Mouse (Mus musculus): ENCODE results near the gene Notch2. TPM values are rescaled to one million over a fixed set of nuclear protein-coding genes. Genes with fewer than 3 reads are reported as not detected.

Notch2 gene
- polyA plus RNA-seq, 1 experiment from 2014 or later = 7.6 TPM

- Histone ChIP-seq H3K27ac (ENCODE audit: low read depth, low read length) (no peak overlapping the region), H3K4me1 (ENCODE audit: control insufficient read depth, insufficient read depth, low read depth, low read length) (peaks cover 33% of the 10 kb centered on the region), H3K4me2 (ENCODE audit: low read length) (no peak overlapping the region), H3K36me3 (ENCODE audit: control insufficient read depth, insufficient read depth, low read length) (no peaks in the 10 kb centered on the region), H3K27me3 (replicated peaks; ENCODE audit: control insufficient read depth, insufficient read depth, low read length) (no peaks in the 10 kb centered on the region), H3K9me3 (ENCODE audit: control insufficient read depth, low read length) (no peaks in the 10 kb centered on the region), H3K4me3 (ENCODE audit: low read length) (no peak overlapping the region), H3K9ac (ENCODE audit: low read depth, low read length) (no peak overlapping the region)
- ATAC-seq = no peak
- 42% methylated on average over 3 of the region's 3 CpGs for WGBS
Observed at GRCm38 (mm10) chr3:98032191-98032590, 18.9 kb downstream of the Notch2 start.

DNA sequence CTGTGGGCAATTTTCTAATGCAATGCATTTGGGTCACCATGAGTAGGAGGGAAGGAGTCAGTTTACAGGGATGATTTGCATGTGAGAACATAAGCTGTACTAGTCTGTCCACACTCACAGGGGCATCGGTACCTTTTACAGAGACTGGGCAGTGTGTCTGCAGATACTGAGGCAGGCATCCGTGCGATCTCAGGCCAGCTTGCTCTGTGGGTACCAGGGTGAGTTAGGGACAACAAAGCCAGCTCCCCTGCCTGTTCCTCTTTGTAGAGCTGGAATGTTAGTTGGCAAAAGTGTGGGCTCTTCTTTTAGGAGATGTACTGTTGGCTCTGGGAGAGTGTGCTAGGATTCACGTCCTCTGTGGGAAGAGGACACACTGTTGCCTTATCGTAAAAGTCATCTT is 19.6 kb downstream of the Notch2 start:
- 53% methylated on average over 5 of the region's 5 CpGs for WGBS
- no peak for ATAC-seq
- peaks cover 33% of the 10 kb centered on the region for H3K4me1 ChIP-seq (ENCODE audit: control insufficient read depth, insufficient read depth, low read depth, low read length)
- no peak overlapping the region for H3K9ac ChIP-seq (ENCODE audit: low read depth, low read length)
- H3K4me2 ChIP-seq (ENCODE audit: low read length) = no peak overlapping the region
- H3K9me3 ChIP-seq (ENCODE audit: control insufficient read depth, low read length) = no peaks in the 10 kb centered on the region
- H3K27me3 ChIP-seq (replicated peaks; ENCODE audit: control insufficient read depth, insufficient read depth, low read length) = no peaks in the 10 kb centered on the region
- H3K36me3 ChIP-seq (ENCODE audit: control insufficient read depth, insufficient read depth, low read length) = no peaks in the 10 kb centered on the region
- H3K27ac ChIP-seq (ENCODE audit: low read depth, low read length) = no peak overlapping the region
- H3K4me3 ChIP-seq (ENCODE audit: low read length) = no peak overlapping the region

DNA sequence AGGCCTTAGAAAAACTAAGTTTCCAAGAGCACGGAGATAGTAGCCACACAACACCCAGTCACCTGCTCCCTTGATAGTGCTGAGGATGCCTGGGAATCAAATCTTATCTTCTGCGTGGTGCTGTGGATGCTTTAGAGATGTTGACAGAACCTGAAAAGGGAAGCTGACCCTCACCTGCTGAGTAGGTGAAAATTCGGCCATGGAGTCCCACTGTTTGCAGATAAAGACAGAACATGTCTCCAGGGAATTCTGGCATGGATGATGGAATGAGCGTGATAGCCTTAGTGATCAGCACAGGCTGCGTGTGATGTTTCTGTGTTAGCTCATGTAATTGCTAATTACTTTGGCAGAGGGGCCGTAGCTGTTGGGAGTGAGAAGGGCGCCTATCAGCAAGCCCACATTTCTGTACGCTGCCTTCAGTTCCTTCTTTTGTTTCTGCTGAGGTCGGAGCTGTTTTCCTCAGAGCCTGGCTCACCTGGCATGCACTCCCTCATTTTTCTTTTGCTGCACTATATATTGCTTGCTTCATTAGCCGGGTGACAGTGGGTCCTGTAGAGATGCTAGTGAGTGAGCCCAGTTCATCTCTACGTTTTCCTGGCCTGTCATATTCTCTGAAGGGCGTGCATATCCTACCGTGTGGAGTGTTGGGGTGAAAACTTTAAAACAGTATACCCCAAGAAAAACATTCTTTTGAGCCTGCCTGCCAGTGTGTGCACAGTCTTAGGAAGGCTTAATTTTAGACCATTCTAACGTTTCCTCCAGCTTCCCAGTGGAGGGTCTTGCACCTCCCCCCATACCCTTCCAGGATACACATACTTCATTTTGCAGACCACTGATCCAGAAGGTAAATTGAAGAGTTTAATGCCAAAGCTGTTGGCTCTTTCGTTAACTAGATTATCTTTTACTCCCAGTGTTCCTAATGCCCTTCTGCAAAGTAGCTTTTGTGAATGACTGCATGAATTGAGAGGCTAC is 21.6 kb downstream of the Notch2 start:
- Histone ChIP-seq H3K4me1 (ENCODE audit: control insufficient read depth, insufficient read depth, low read depth, low read length) (peaks cover 30% of the 10 kb centered on the region), H3K9me3 (ENCODE audit: control insufficient read depth, low read length) (no peaks in the 10 kb centered on the region), H3K4me2 (ENCODE audit: low read length) (peak overlapping the region; percentile 28; the same call in 1 of the 2 replicates), H3K9ac (ENCODE audit: low read depth, low read length) (0 out of 2 replicates have a peak overlapping the region, but pooled peaks have one; percentile 22), H3K36me3 (ENCODE audit: control insufficient read depth, insufficient read depth, low read length) (no peaks in the 10 kb centered on the region), H3K4me3 (ENCODE audit: low read length) (no peak overlapping the region), H3K27ac (ENCODE audit: low read depth, low read length) (no peak overlapping the region), H3K27me3 (replicated peaks; ENCODE audit: control insufficient read depth, insufficient read depth, low read length) (no peaks in the 10 kb centered on the region)
- ATAC-seq = peak; percentile 54; the same call in 1 of the 2 replicates
- WGBS = 32% methylated on average over 15 of the region's 15 CpGs

GRCm38 (mm10) chr3:98036161-98036560 is 22.8 kb downstream of the Notch2 start:
- Histone ChIP-seq H3K4me2 (ENCODE audit: low read length) (no peak overlapping the region), H3K4me3 (ENCODE audit: low read length) (no peak overlapping the region), H3K4me1 (ENCODE audit: control insufficient read depth, insufficient read depth, low read depth, low read length) (peaks cover 26% of the 10 kb centered on the region), H3K27ac (ENCODE audit: low read depth, low read length) (no peak overlapping the region), H3K9ac (ENCODE audit: low read depth, low read length) (0 out of 2 replicates have a peak overlapping the region, but pooled peaks have one; percentile 4), H3K36me3 (ENCODE audit: control insufficient read depth, insufficient read depth, low read length) (no peaks in the 10 kb centered on the region), H3K9me3 (ENCODE audit: control insufficient read depth, low read length) (no peaks in the 10 kb centered on the region), H3K27me3 (replicated peaks; ENCODE audit: control insufficient read depth, insufficient read depth, low read length) (no peaks in the 10 kb centered on the region)
- no peak for ATAC-seq
- 76% methylated on average over 6 of the region's 6 CpGs for WGBS

DNA sequence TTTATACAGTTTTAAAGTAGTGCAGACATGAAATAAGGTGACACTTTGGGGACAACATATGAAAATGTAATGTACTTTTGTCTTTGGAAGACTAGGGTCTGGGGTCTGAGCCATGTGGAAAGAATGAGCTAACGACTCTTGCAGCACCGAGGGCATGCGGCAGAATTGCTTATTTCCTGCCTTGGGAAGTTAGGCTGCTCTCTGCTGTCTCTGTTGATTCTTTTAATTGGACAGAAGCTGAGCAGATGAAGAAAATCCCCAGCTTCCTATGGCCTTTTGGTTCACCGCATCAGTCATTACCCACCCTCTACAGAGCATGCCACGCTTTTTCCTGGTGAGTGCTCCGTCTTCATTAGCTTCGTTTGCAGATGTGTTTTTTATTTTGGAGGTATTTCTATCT is 23.8 kb downstream of the Notch2 start:
- WGBS = 57% methylated on average over 7 of the region's 7 CpGs
- H3K4me3 ChIP-seq (ENCODE audit: low read length) = no peak overlapping the region
- no peak for ATAC-seq
- H3K4me1 ChIP-seq (ENCODE audit: control insufficient read depth, insufficient read depth, low read depth, low read length) = peaks cover 26% of the 10 kb centered on the region
- H3K9ac ChIP-seq (ENCODE audit: low read depth, low read length) = no peak overlapping the region
- no peak overlapping the region for H3K27ac ChIP-seq (ENCODE audit: low read depth, low read length)
- H3K36me3 ChIP-seq (ENCODE audit: control insufficient read depth, insufficient read depth, low read length) = no peaks in the 10 kb centered on the region
- H3K4me2 ChIP-seq (ENCODE audit: low read length) = no peak overlapping the region
- no peaks in the 10 kb centered on the region for H3K9me3 ChIP-seq (ENCODE audit: control insufficient read depth, low read length)
- H3K27me3 ChIP-seq (replicated peaks; ENCODE audit: control insufficient read depth, insufficient read depth, low read length) = no peaks in the 10 kb centered on the region

DNA sequence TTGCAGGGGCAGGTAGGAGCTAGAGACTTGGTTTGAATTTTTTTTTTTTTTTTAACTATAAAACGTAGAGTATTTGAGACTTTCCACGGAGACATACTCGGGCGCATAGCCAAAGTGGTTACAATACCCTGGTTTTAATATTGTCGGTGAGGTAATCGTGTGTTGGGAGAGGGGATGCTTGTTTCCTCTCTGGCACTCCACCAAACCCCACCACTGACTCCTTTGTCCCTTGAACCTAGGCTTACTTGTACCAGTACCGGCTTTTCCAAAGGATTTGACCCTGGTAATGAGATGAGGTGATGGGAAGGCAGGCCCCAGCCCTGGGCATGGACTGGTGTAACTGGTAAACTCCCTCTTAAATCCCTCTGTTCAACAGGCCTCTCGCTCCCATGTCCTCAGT is 25.3 kb downstream of the Notch2 start:
- Histone ChIP-seq H3K27ac (ENCODE audit: low read depth, low read length) (no peak overlapping the region), H3K9ac (ENCODE audit: low read depth, low read length) (no peak overlapping the region), H3K4me1 (ENCODE audit: control insufficient read depth, insufficient read depth, low read depth, low read length) (peaks cover 23% of the 10 kb centered on the region), H3K4me2 (ENCODE audit: low read length) (no peak overlapping the region), H3K9me3 (ENCODE audit: control insufficient read depth, low read length) (no peaks in the 10 kb centered on the region), H3K27me3 (replicated peaks; ENCODE audit: control insufficient read depth, insufficient read depth, low read length) (no peaks in the 10 kb centered on the region), H3K4me3 (ENCODE audit: low read length) (no peak overlapping the region), H3K36me3 (ENCODE audit: control insufficient read depth, insufficient read depth, low read length) (no peaks in the 10 kb centered on the region)
- WGBS = 50% methylated on average over 8 of the region's 8 CpGs
- ATAC-seq = no peak

DNA sequence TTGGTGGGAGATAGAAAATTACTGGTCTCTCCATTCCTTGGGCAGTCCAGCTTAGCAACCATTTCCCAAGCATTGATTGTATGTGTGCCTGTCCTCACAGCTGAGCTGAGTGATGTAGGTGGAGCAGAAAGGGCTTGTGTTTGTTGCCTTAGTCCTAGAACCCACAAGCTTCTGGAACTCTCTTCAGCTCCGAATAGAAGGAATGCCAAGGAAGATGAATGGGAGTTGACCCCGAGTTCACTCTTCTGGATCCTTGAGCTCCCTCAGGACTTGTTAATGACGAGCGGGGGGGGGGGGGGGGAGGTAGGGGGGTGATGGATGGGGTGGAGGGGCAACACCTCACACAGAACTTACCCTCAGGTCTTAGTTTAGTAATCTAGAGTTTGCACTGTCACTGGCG is 25.9 kb downstream of the Notch2 start:
- Histone ChIP-seq H3K4me3 (ENCODE audit: low read length) (no peak overlapping the region), H3K27me3 (replicated peaks; ENCODE audit: control insufficient read depth, insufficient read depth, low read length) (no peaks in the 10 kb centered on the region), H3K9me3 (ENCODE audit: control insufficient read depth, low read length) (no peaks in the 10 kb centered on the region), H3K27ac (ENCODE audit: low read depth, low read length) (no peak overlapping the region), H3K9ac (ENCODE audit: low read depth, low read length) (no peak overlapping the region), H3K36me3 (ENCODE audit: control insufficient read depth, insufficient read depth, low read length) (no peaks in the 10 kb centered on the region), H3K4me1 (ENCODE audit: control insufficient read depth, insufficient read depth, low read depth, low read length) (peaks cover 27% of the 10 kb centered on the region), H3K4me2 (ENCODE audit: low read length) (no peak overlapping the region)
- ATAC-seq = no peak
- 58% methylated on average over 5 of the region's 5 CpGs for WGBS

- Histone ChIP-seq H3K4me1 (ENCODE audit: control insufficient read depth, insufficient read depth, low read depth, low read length) (peaks cover 23% of the 10 kb centered on the region), H3K4me3 (ENCODE audit: low read length) (no peak overlapping the region), H3K4me2 (ENCODE audit: low read length) (no peak overlapping the region), H3K9me3 (ENCODE audit: control insufficient read depth, low read length) (no peaks in the 10 kb centered on the region), H3K27me3 (replicated peaks; ENCODE audit: control insufficient read depth, insufficient read depth, low read length) (no peaks in the 10 kb centered on the region), H3K27ac (ENCODE audit: low read depth, low read length) (no peak overlapping the region), H3K9ac (ENCODE audit: low read depth, low read length) (no peak overlapping the region), H3K36me3 (ENCODE audit: control insufficient read depth, insufficient read depth, low read length) (no peaks in the 10 kb centered on the region)
- WGBS = 79% methylated on average over 16 of the region's 16 CpGs
- ATAC-seq = no peak
Observed at GRCm38 (mm10) chr3:98039666-98040456, 26.5 kb downstream of the Notch2 start.

DNA sequence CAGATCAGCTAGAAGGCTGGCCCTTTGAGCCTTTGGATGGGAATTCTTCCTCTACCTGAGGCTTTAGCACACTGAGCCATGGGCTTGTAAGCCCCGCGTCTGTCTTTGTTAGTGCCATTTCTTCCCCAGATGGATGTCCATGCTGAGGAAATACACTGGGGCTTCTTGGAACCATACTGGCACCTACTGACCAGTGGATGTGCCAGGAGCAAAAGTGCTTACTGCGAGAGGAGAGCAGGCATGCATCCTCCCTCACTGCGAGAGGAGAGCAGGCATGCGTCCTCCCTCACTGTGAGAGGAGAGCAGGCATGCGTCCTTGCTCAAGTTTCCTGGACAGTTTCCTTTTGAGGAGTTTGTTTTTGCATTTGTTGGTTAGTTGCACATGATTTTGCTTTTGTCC is 27.5 kb downstream of the Notch2 start:
- Histone ChIP-seq H3K27me3 (replicated peaks; ENCODE audit: control insufficient read depth, insufficient read depth, low read length) (no peaks in the 10 kb centered on the region), H3K9ac (ENCODE audit: low read depth, low read length) (no peak overlapping the region), H3K27ac (ENCODE audit: low read depth, low read length) (no peak overlapping the region), H3K36me3 (ENCODE audit: control insufficient read depth, insufficient read depth, low read length) (no peaks in the 10 kb centered on the region), H3K4me2 (ENCODE audit: low read length) (no peak overlapping the region), H3K4me1 (ENCODE audit: control insufficient read depth, insufficient read depth, low read depth, low read length) (peaks cover 16% of the 10 kb centered on the region), H3K9me3 (ENCODE audit: control insufficient read depth, low read length) (no peaks in the 10 kb centered on the region), H3K4me3 (ENCODE audit: low read length) (no peak overlapping the region)
- ATAC-seq = no peak
- WGBS = 89% methylated on average over 6 of the region's 6 CpGs
